Mouse (Mus musculus): ENCODE data around the gene Fxn. TPM values are rescaled to one million over a fixed set of nuclear protein-coding genes. Genes with fewer than 3 reads are reported as not detected.
A peak's percentile ranks its signal among the peaks of the same experiment; 100 is the strongest.

Fxn gene
- polyA plus RNA-seq, 1 experiment from 2014 or later = 39.2 TPM

GRCm38 (mm10) chr19:24224500-24225304 is 55.7 kb downstream of the Fxn start, which contains the start of gene Tjp2:
Tjp2 (minus strand) TSS chr19:24225030.
- peak; percentile 59 for ATAC-seq (ENCODE audit: low FRiP score)
- peaks cover 48% of the 10 kb centered on the region for H3K27me3 ChIP-seq
- H3K9ac ChIP-seq = peak within 1 kb of the TSS; percentile 68
- H3K27ac ChIP-seq = peak within 1 kb of the TSS; percentile 23; the same call in 1 of the 2 replicates
- whole genome bisulfite sequencing = under 1% methylated on average over 59 of the region's 59 CpGs
- no peaks in the 10 kb centered on the region for H3K9me3 ChIP-seq
- H3K4me2 ChIP-seq = peak within 1 kb of the TSS; percentile 79
- peaks cover 16% of the 10 kb centered on the region for H3K4me1 ChIP-seq (replicated peaks)
- H3K36me3 ChIP-seq = no peaks in the 10 kb centered on the region
- peak within 1 kb of the TSS; percentile 49 for H3K4me3 ChIP-seq

GRCm38 (mm10) chr19:24223851-24224251 is 56.6 kb downstream of the Fxn start:
- no peak overlapping the region for H3K27ac ChIP-seq
- H3K27me3 ChIP-seq = peaks cover 48% of the 10 kb centered on the region
- peak overlapping the region; percentile 49 for H3K4me3 ChIP-seq
- no peaks in the 10 kb centered on the region for H3K36me3 ChIP-seq
- no peaks in the 10 kb centered on the region for H3K9me3 ChIP-seq
- peak overlapping the region; percentile 79 for H3K4me2 ChIP-seq
- no peak for ATAC-seq (ENCODE audit: low FRiP score)
- no peak overlapping the region for H3K9ac ChIP-seq
- 13% methylated on average over 11 of the region's 11 CpGs for WGBS
- H3K4me1 ChIP-seq (replicated peaks) = peaks cover 16% of the 10 kb centered on the region

GRCm38 (mm10) chr19:24221455-24221854 is 59.0 kb downstream of the Fxn start:
- WGBS = 89% methylated on average over 4 of the region's 4 CpGs

GRCm38 (mm10) chr19:24220795-24221445 is 59.5 kb downstream of the Fxn start:
- peaks cover 38% of the 10 kb centered on the region for H3K27me3 ChIP-seq
- H3K4me2 ChIP-seq = no peak overlapping the region
- no peaks in the 10 kb centered on the region for H3K36me3 ChIP-seq
- ATAC-seq (ENCODE audit: low FRiP score) = no peak
- no peak overlapping the region for H3K4me3 ChIP-seq
- no peak overlapping the region for H3K27ac ChIP-seq
- 28% methylated on average over 14 of the region's 14 CpGs for WGBS
- H3K4me1 ChIP-seq (replicated peaks) = peaks cover 16% of the 10 kb centered on the region
- H3K9ac ChIP-seq = no peak overlapping the region
- H3K9me3 ChIP-seq = no peaks in the 10 kb centered on the region

More at GRCm38 (mm10) chr19:24221455-24221854, 59.0 kb downstream of the Fxn start:
- H3K4me1 ChIP-seq (replicated peaks) = peaks cover 16% of the 10 kb centered on the region
- peaks cover 44% of the 10 kb centered on the region for H3K27me3 ChIP-seq
- H3K9me3 ChIP-seq = no peaks in the 10 kb centered on the region
- no peak overlapping the region for H3K27ac ChIP-seq
- no peak overlapping the region for H3K4me3 ChIP-seq
- H3K9ac ChIP-seq = no peak overlapping the region
- H3K36me3 ChIP-seq = no peaks in the 10 kb centered on the region
- no peak for ATAC-seq (ENCODE audit: low FRiP score)
- no peak overlapping the region for H3K4me2 ChIP-seq

- no peaks in the 10 kb centered on the region for H3K36me3 ChIP-seq
- H3K9ac ChIP-seq = no peak overlapping the region
- no peak for ATAC-seq (ENCODE audit: low FRiP score)
- H3K4me1 ChIP-seq (replicated peaks) = no peaks in the 10 kb centered on the region
- no peaks in the 10 kb centered on the region for H3K9me3 ChIP-seq
- H3K27ac ChIP-seq = no peak overlapping the region
- no peak overlapping the region for H3K4me2 ChIP-seq
- H3K4me3 ChIP-seq = no peak overlapping the region
- H3K27me3 ChIP-seq = peaks cover 19% of the 10 kb centered on the region
- WGBS = 77% methylated on average over 9 of the region's 9 CpGs
Measured at GRCm38 (mm10) chr19:24219011-24219410, 61.4 kb downstream of the Fxn start.

- WGBS = 47% methylated on average over 2 of the region's 2 CpGs
- ATAC-seq (ENCODE audit: low FRiP score) = no peak
- Histone ChIP-seq H3K9me3 (no peaks in the 10 kb centered on the region), H3K27me3 (peaks cover 12% of the 10 kb centered on the region), H3K4me1 (replicated peaks) (no peaks in the 10 kb centered on the region), H3K4me3 (no peak overlapping the region), H3K27ac (no peak overlapping the region), H3K36me3 (no peaks in the 10 kb centered on the region), H3K4me2 (no peak overlapping the region), H3K9ac (no peak overlapping the region)
Measured at GRCm38 (mm10) chr19:24218291-24218690, 62.1 kb downstream of the Fxn start.

GRCm38 (mm10) chr19:24217851-24218250 is 62.6 kb downstream of the Fxn start:
- Histone ChIP-seq H3K27me3 (peaks cover 8% of the 10 kb centered on the region), H3K4me1 (replicated peaks) (no peaks in the 10 kb centered on the region), H3K9me3 (no peaks in the 10 kb centered on the region), H3K36me3 (no peaks in the 10 kb centered on the region), H3K27ac (no peak overlapping the region), H3K9ac (no peak overlapping the region), H3K4me2 (no peak overlapping the region), H3K4me3 (no peak overlapping the region)
- ATAC-seq (ENCODE audit: low FRiP score) = no peak

- Histone ChIP-seq H3K9ac (no peak overlapping the region), H3K4me1 (replicated peaks) (no peaks in the 10 kb centered on the region), H3K4me2 (no peak overlapping the region), H3K9me3 (no peaks in the 10 kb centered on the region), H3K27ac (no peak overlapping the region), H3K4me3 (no peak overlapping the region), H3K27me3 (no peaks in the 10 kb centered on the region), H3K36me3 (no peaks in the 10 kb centered on the region)
- WGBS = 61% methylated on average over 9 of the region's 9 CpGs
- ATAC-seq (ENCODE audit: low FRiP score) = no peak
Measured at GRCm38 (mm10) chr19:24216771-24217170, 63.6 kb downstream of the Fxn start.

GRCm38 (mm10) chr19:24214939-24215338 is 65.5 kb downstream of the Fxn start:
- WGBS = 84% methylated on average over 7 of the region's 7 CpGs
- Histone ChIP-seq H3K27ac (no peak overlapping the region), H3K9me3 (no peaks in the 10 kb centered on the region), H3K9ac (no peak overlapping the region), H3K36me3 (no peaks in the 10 kb centered on the region), H3K4me3 (no peak overlapping the region), H3K4me1 (replicated peaks) (no peaks in the 10 kb centered on the region), H3K4me2 (no peak overlapping the region), H3K27me3 (no peaks in the 10 kb centered on the region)
- no peak for ATAC-seq (ENCODE audit: low FRiP score)

- H3K36me3 ChIP-seq = no peaks in the 10 kb centered on the region
- H3K27me3 ChIP-seq = no peaks in the 10 kb centered on the region
- H3K4me2 ChIP-seq = no peak overlapping the region
- no peak overlapping the region for H3K4me3 ChIP-seq
- H3K9ac ChIP-seq = no peak overlapping the region
- no peaks in the 10 kb centered on the region for H3K9me3 ChIP-seq
- 45% methylated on average over 7 of the region's 7 CpGs for WGBS
- no peak overlapping the region for H3K27ac ChIP-seq
- H3K4me1 ChIP-seq (replicated peaks) = no peaks in the 10 kb centered on the region
- ATAC-seq (ENCODE audit: low FRiP score) = peak; percentile 43; the same call in 1 of the 2 replicates
Measured at GRCm38 (mm10) chr19:24213299-24213698, 67.1 kb downstream of the Fxn start.

GRCm38 (mm10) chr19:24212552-24213249 is 67.7 kb downstream of the Fxn start:
- ATAC-seq (ENCODE audit: low FRiP score) = peak; percentile 24; the same call in 1 of the 2 replicates
- no peak overlapping the region for H3K9ac ChIP-seq
- WGBS = 81% methylated on average over 12 of the region's 12 CpGs
- no peaks in the 10 kb centered on the region for H3K36me3 ChIP-seq
- no peak overlapping the region for H3K4me2 ChIP-seq
- H3K4me3 ChIP-seq = no peak overlapping the region
- no peaks in the 10 kb centered on the region for H3K9me3 ChIP-seq
- H3K27me3 ChIP-seq = no peaks in the 10 kb centered on the region
- H3K27ac ChIP-seq = no peak overlapping the region
- no peaks in the 10 kb centered on the region for H3K4me1 ChIP-seq (replicated peaks)

Data from hindbrain, embryonic 13.5 days (tissue).